Mouse (Mus musculus) regulatory T cell (primary cell): ENCODE results near the gene Csf2.
"Not testable (repeated sequence)": the region's sequence is repeated elsewhere in the genome, so short reads cannot be mapped to it uniquely, and the experiment has no call there.

Experiments
- in situ Hi-C: fragments of 300-600 bp; cut with MboI, MseI; formaldehyde crosslinking; loops from one replicate; pipeline ENCODE4 v1.15.1; 2025; ENCODE audit warnings: high pct_unique_total_duplicates

The Csf2 gene

DNA sequence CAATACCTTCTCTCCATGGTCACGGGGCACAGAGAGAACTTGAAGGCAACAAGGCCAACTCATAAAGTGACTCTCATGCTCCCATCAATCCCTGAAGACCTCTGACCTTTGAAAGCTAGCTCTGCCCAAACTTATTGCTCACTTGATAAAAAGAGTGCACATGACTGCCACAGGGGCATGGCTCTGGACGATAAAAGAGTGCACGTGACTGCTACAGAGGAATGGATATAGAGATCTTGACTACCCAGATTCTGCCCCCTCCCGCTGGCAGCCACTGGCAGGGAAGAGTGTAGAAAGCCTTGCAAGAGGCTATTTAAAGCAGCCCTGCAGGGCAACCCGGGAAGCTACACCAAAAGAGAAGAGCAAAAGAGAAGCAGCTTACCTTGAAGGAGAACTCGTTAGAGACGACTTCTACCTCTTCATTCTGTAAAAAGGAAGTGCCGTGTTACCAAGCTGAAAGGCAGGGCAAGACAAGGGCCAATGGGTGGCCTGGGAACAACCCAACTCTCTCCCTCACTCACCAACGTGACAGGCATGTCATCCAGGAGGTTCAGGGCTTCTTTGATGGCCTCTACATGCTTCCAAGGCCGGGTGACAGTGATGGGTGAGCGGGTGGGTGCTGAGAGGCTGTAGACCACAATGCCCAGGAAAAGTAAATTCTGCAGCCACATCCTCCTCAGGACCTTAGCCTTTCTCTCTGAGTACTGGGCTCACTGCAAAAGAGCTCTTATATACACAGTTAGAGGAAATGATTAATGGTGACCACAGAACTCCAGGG is at the start of gene Csf2:
Csf2 (minus strand) TSS at position 728 of the 778 bp plus-strand sequence.
- in situ Hi-C loops: no loop called here

DNA sequence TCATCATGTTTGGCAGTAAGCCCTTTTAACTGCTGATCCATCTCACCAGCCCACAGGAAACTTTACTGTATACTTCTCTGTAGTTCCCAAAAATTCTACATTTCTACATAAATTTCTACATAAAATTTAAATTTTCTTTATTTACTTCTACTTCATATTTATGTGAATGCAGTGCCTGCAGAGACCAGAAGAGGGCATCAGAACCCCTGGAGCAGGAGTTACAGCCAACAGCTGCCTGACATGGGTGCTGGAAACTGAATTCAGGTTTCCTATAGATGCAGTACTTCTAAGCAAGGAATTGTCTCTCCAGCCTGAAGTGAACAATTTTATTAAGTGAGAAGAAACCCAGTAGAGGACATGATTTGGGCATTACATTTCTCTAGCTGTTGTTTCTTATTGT is 49.3 kb upstream of the Csf2 start:
- in situ Hi-C loops: no loop called here

GRCm38 (mm10) chr11:54297471-54297870 is 48.0 kb upstream of the Csf2 start:
- in situ Hi-C loops: not testable (repeated sequence)

DNA sequence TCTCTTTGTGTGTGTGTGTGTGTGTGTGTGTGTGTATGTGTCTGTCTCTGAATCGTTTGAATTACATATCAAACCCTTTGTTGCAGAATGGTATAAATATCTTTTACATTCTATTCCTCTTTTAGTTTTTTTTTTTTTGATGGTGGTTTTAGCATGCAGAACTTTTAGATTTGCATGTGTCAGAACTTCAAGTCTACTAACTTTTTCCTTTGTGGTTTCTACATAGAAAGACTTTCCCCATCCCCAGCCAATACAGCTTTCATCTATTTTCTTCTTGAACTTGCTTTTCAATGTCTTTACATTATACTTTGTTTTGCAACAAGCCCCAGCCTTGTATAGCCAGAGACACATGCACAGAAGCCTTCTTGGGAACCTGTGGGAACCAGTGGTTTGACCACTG is 47.3 kb upstream of the Csf2 start:
- in situ Hi-C loops: no loop called here

- in situ Hi-C loops: no loop called here
These were observed 46.5 kb upstream of the Csf2 start for GRCm38 (mm10) chr11:54295971-54296370.

- in situ Hi-C loops: no loop called here
These were observed 44.7 kb upstream of the Csf2 start for GRCm38 (mm10) chr11:54293980-54294807.

DNA sequence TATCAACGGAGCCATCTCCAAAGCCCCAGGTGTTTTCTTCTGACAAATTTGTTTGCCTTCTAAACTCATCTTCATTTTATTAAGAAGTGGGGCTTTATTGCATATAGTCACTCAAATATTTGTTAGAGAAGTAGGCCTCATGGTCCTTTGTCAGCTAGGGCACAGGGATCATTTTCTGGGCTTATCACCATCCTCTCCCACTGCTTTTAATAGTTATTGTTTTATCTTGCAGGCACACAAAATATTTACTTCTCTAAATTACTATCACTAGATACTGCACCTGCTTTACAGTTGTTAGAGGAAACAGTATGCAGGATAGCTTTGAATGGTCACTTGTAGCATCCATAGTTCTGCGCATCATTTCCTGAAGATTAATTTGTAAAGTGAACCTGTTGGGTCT is 42.7 kb upstream of the Csf2 start:
- in situ Hi-C loops: no loop called here

GRCm38 (mm10) chr11:54287821-54288453 is 38.5 kb upstream of the Csf2 start:
- in situ Hi-C loops: no loop called here

GRCm38 (mm10) chr11:54271437-54271949 is 22.0 kb upstream of the Csf2 start:
- in situ Hi-C loops: no loop called here

DNA sequence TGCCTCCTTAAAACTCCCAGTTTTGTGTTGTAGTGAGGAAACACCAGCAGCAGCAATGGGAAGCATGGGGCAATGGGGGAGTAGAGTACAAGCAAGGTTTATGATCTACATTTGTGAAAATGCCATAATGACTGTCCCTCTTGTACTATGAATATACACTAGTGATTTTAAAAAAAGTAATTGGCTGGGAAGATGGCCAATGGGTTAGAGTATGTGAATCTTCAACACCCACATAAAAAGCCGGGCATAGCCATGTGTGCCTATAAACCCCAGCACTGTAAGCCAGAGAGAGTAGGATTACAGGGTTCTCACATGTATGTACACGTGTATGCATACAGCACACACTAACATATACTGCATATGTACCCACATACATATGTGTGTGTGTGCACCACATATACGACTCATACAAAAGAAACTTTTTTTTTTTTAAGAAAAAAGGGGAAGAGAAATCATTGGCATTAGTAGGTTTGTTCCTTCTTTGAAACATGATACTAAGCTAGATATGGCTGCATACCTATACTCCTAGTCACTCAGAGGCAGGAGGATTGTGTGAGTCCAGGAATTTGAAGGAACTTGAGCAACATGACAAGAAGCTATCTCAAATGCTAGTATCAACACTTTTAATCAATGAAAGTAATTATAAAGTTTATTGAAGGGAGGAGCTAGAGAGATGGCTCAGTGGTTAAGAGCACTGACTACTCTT is 19.9 kb upstream of the Csf2 start:
- in situ Hi-C loops: no loop called here

- in situ Hi-C loops: no loop called here
These were observed 17.7 kb upstream of the Csf2 start, which contains the start of gene Il3 for GRCm38 (mm10) chr11:54267177-54267576. TSS of gene Il3 (minus strand) at chr11:54267277.

GRCm38 (mm10) chr11:54264542-54264941 is 15.1 kb upstream of the Csf2 start:
- in situ Hi-C loops: no loop called here

DNA sequence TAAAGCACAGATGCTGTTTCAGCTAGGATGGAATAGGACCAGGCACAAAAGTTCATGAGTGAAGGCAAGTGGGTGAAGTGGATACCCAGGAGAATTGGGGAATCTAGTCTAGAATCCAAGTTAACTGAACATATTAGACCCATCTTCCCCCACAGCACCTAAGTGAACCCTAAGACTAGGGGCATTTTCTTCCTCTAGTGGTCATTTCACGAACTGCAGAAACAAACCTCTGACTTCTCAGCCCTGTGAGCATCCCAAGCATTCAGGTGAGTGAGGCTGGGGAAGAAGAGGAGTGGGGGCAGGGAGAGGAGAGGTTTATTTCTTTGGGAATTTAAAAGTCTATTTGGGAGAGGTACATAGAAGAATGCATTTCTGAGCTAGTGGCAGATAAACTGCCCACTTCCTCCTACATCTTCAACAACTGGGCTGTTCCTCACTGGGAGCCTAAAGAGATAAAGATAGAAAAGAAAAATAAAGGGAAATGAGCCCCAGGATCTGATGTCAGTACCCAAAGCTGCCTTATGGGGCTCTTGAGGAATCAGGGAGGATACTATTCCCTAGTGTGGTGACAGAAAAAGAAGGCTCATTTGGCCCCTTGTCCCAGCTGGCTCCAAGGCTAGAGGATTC is 14.1 kb upstream of the Csf2 start:
- in situ Hi-C loops: no loop called here

DNA sequence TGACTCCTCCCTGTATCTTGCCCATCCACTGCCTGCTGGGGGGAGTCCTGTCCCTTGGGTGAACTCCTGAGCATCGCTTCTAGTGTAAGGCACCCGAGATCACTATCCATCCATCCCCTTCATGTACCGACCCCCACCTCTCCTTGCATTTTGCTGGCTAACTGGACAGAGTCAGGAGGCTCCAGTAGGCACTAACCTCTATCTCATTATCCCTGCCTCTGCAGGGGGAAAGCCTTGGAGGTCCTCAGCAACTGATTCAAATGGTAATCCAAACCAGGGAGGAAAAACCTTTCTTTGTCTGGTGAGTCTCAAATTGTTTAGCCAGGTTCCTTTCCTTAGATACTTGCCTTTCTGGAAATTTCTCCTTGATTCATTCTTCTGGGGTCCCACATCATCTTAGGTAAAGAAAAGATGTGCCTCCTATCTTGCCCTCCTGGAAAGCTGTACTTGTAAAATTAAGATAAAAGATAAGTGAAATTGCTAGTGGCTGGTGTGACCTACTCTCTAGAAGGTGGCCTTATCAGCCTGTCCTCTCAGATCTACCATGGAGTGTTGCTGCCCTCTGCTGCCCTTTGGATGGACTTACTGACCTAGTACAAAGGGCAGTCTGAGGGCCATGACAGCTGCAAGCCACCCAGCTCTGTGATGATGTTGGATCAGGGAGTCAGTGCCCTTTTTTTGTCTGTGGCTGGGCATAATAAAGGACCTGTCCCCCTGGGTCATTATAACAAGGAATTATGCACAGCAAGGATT is 7.3 kb upstream of the Csf2 start:
- in situ Hi-C loops: loop anchor here (5.0 kb wide), 1 partner anchor 139 kb away; no protein-coding TSS in a partner anchor

GRCm38 (mm10) chr11:54254114-54254513 is 4.6 kb upstream of the Csf2 start:
- in situ Hi-C loops: loop anchor here (5.0 kb wide), 2 partner anchors 107 to 252 kb away; no protein-coding TSS in a partner anchor

DNA sequence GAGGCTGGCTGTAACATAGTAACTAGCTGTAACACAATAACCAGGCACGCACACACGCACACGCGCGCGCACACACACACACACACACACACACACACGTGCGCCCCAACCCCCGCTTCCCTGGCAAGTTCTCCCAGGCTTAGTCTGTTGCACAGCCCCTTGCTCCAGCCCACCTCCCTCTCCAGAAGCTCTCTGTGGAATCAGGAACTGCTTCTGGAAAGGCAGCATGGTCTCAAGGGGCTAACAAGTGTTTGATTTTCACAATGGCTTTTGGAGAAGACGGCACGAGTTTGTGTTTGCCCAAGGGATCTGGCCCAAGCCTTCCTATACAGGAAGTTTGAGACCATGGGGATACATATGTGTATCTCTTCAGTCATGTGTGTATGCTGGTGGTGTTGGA is 1.1 kb upstream of the Csf2 start:
- in situ Hi-C loops: loop anchor here (5.0 kb wide), 2 partner anchors 103 to 248 kb away; no protein-coding TSS in a partner anchor

GRCm38 (mm10) chr11:54249748-54250147 is 281 bp upstream of the Csf2 start:
- in situ Hi-C loops: loop anchor here (5.0 kb wide), 2 partner anchors 102 to 247 kb away; no protein-coding TSS in a partner anchor

DNA sequence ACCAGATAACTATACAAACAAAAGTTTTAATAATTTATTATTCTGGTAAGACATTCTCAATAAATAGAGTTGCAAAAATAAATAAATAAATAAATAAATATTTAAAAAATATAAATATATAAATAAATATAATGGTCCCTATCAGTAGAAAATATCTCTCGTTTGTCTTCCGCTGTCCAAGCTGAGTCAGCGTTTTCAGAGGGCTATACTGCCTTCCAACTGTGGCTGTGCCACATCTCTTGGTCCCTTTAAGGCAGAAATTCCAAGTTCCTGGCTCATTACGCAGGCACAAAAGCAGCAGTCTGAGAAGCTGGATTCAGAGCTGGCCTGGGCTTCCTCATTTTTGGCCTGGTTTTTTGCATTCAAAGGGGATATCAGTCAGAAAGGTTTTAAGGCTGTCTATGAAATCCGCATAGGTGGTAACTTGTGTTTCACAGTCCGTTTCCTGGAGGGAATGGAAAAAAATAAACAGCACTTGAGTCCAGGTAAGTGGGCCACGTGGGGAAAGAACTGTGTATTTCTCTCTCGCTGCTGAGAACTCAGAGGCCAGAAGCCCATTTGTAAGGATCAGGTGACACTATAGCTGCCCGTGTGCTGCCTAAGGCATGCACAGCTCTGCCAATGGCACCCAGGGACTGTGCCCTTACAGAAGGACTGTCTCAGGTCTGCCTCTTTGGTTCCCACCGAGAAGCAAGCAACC is 2.1 kb downstream of the Csf2 start:
- in situ Hi-C loops: no loop called here

DNA sequence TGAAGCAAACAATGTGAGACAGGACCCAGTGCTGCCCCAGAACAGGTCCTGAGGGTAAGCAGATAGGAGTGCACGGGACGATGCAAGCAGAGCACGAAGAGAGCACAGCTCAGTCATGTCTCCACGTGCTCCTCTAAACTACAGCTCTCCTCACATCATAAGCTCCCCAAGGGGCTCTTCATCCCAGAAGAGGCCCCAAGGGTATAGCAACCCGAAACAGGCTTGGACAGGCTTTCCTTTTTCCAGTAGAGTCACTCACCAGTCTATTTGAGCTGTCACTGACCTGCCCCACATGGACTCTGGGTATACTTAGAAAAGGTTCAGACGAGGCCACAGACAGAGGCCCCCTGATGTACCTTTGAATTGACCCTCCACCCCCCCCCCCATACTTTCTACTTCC is 5.0 kb downstream of the Csf2 start:
- in situ Hi-C loops: no loop called here
